Mouse (Mus musculus) right cerebral cortex, postnatal 25 days (tissue): ENCODE results near the gene Il23a.
A peak's percentile ranks its signal among the peaks of the same experiment; 100 is the strongest.
"Not testable (repeated sequence)": the region's sequence is repeated elsewhere in the genome, so short reads cannot be mapped to it uniquely, and the experiment has no call there.

Experiments
- DNase-seq: peaks from one replicate; pipeline ENCODE4 v3.0.0; 2022

Il23a gene

DNA sequence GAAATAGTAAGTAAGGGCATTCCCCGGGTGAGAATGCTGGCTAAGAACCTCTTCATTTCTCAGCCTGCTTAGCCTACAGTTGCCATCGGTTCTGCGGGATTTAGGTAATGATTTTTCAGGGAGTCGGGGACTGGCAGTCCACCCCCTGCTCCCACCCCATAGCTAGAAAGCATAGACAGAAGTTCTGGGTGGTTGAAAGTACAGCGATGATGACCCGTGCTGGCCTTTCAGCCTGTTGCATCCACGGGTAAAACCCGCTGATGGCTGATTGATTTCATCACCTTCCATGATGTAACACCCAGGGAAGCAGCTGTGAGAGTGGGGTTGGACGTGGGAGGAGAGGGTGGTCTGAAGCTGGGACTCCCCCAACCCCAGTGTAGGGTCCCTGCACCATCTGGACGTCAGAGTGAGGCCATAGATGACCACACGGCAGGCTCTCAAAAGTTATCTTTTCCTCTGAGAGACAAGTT is at the start of gene Il23a:
Il23a (minus strand) TSS at position 51 of the 470 bp plus-strand sequence.
- no peak for DNase-seq

DNA sequence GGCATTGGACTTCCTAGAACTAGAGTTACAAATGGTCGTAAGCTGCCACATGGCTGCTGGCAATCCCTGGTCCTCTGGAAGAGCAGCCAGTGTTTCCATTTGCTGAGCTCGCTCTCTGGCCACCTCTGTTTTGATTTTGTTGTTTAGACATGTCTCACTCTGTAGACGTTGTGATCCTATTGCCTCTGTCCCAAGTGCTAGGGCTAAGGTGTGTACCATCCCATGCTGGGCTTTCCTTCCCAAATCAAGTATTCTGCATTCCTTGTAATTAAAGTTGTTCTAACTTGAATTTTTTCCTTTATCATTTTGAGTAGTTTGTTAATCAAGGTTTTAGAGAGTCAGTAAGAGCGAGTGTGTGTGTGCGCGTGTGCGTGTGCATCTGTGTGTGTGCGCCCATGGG is 49.0 kb upstream of the Il23a start:
- no peak for DNase-seq

- DNase-seq = peak; percentile 56
These were observed 46.2 kb upstream of the Il23a start for GRCm38 (mm10) chr10:128344568-128345275.

DNA sequence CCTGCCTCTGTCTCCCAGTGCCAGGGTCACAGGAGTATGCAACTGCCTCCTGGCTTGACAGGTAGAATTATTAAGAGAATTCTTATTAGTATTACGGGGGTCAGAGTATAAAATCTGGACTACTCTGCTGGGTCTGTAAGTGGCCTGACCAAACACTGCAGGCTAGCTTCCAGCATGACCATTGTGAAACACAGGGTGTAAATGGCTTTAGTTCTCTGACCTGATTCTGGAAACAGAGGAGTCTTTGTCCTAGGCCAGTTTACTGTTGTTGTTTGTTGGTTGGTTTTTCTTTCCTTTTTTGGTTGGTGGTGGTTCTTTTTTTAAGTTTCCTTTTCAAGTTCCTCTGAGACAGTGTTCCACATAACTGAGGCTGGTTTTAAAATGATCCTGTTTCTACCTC is 44.9 kb upstream of the Il23a start:
- no peak for DNase-seq

GRCm38 (mm10) chr10:128340257-128340656 is 41.7 kb upstream of the Il23a start:
- DNase-seq = no peak

DNA sequence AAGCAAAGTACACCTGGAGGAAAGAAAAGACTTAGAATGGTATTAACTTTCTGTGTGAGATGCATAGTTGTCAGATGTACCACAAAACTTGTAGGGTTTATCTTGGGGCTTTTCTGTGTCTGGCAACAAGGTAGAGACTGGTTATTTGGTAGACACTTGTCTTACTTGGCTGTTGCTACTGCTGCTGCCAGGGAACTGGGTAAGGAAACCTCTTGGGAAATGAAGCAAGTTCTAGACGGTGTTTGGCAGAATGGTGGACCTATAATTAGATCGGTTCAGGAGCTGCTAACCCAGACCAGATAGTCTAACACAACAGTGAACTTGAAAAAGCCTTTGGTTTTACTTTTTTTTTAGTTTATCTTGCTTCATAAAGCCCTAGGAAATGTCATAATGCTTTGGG is 40.4 kb upstream of the Il23a start:
- no peak for DNase-seq

GRCm38 (mm10) chr10:128338415-128338814 is 39.9 kb upstream of the Il23a start:
- no peak for DNase-seq

- peak; percentile 96 for DNase-seq
These were observed 39.0 kb upstream of the Il23a start, which contains the start of gene Cs for GRCm38 (mm10) chr10:128337306-128338181. Cs (plus strand) TSS chr10:128337734.

DNA sequence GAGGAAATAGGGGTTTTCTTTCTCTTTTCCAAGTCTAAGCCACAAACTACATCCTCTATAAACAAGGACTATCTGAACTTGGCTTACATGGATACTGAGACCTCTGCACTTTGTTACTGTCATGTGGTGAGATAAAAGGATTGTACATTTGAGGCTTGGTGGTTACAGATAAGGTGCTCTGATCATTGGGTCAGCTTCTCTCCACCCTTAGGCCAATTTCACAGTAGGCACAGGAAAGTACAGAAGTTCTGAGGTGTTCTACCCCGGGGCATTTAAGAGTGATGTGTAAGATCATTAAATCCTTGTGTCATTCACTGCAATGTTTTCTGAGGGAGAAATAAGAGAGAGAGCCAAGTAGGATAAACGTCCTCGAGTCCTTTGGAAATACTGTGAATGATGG is 38.0 kb upstream of the Il23a start:
- no peak for DNase-seq

- DNase-seq = no peak
These were observed 37.6 kb upstream of the Il23a start for GRCm38 (mm10) chr10:128336195-128336594.

- DNase-seq = peak; percentile 31
These were observed 37.0 kb upstream of the Il23a start for GRCm38 (mm10) chr10:128335582-128335981.

DNA sequence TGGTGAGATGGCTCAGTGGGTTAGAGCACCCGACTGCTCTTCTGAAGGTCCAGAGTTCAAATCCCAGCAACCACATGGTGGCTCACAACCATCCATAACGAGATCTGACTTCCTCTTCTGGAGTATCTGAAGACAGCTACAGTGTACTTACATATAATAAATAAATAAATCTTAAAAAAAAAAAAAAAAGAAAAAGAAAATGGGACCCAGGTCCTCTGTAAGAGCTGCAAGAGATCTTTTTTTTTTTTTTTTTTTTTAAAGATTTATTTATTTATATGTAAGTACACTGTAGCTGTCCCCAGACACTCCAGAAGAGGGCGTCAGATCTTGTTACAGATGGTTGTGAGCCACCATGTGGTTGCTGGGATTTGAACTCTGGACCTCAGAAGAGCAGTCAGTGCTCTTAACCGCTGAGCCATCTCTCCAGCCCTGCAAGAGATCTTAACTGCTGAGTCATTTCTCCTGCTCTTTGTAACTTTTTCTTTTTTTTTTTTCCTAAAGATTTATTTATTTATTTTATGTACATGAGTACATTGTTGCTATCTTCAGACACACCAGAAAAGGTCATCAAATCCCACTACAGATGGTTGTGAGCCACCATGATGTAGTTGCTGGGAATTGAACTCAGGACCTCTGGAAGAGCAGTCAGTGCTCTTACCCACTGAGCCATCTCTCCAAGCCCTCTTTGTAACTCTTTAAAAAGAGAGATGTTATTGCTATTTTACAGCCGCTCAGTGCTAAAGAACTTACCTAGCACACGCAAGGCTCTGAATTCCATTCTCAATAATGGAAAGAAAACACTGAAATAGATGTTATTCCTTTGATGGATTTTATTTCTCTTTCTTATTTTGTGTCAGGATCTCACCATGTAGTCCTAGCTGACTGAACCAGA is 34.1 kb upstream of the Il23a start:
- DNase-seq = not testable (repeated sequence)

- no peak for DNase-seq
These were observed 29.1 kb upstream of the Il23a start for GRCm38 (mm10) chr10:128327610-128328009.

- no peak for DNase-seq
These were observed 28.3 kb upstream of the Il23a start for GRCm38 (mm10) chr10:128326825-128327224.

DNA sequence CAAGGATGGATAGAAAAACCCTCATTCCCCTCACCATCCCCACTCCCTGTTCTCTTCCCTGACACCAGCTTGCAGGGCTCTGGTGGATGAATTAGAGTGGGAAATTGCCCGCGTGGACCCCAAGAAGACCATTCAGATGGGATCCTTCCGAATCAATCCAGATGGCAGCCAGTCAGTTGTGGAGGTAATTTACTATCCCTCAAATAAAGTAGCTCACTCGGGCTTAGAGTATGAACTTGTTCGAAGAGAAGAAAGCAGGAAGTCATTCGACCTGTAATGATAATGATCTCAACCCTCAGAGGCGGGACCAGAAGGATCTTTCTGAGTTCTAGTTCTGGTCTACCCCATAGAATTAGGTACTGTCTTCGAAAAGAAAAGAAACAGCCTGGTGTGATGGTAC is 25.0 kb upstream of the Il23a start:
- DNase-seq = no peak

DNA sequence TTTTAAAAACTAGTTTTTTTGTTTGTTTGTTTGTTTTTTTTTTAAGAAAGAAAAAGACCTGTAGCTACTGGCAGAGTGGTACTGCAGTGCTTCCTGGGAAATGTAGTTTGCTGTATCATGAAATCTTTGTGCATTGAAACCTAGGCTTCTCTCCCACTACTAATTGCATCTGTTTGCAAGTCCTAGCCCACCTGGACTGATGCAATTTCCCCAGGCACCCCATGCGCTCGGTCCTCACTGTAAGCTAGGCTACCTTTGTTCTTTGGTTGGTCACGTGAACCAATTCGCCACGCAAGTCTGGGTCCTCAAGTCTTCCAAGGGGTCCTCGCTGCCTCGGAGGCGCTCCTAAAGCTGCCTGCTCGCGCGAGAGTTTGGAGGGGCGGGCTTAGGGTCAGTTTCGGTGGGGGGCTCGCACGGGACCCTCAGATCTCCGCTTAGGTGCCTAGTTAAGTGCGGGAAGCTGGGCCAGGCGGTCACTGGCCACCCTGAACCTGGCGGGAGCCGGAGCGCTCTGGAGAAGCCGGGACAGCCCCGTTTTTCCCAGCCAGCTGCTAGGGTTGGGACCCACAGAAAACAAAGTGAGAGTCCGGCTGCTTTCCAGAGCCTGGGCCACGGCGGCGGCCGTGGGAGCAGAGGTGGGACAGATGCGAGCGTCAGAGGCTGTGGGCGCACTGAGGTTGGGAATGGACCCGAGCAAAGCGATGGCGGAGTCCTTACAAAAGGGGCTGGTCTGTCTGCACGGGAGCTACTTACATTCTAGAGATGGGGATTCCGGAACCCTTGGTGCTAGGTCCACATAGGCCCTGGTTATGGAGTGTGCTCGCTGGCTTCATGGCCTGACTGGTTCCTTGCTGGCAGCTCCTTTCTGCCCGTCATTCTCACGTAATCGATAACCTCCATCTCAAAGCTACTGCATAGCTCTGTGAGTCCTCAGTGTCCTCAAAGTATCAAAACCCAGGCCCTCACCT is 23.9 kb upstream of the Il23a start, which contains the start of gene Cnpy2:
Cnpy2 (plus strand) TSS at position 319 of the 968 bp plus-strand sequence.
- peak; percentile 87 for DNase-seq

DNA sequence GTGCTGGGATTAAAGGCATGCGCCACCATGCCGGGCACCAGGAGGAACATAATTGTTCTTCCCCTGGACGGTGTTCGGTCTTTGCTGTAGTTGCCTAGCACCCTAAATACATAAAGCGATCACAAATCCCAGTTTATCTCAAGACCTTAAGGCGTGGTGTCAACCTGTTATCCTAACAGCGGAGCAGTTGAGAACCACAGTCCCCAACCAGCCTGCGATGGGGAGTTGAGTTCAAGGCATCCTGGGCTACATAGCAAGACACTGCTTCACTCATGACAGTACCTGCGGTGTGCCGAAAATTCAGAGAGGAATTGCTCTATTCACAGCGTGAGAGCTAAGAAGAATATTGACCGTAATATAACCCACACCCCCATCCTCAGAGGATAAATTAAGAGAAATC is 23.1 kb upstream of the Il23a start:
- DNase-seq = no peak

DNA sequence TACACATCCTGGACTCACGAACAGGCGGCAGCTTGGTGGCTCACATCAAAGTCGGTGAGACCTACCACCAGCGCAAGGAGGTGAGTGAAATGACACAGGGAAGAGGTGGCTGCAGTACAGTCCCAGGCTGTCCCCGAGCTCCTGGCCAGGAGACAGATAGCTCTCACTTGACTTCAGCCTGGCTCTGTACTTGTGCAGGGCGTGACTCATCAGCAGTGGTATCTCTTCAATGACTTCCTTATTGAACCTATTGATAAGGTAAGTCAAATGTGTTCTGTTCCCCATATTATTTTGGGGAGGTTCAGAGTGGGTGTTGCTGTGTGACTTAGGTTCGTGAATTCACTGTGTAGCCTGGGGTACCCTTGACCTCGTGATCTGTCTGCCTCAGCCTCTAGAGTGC is 17.0 kb upstream of the Il23a start:
- no peak for DNase-seq

- DNase-seq = no peak
These were observed 12.3 kb upstream of the Il23a start for GRCm38 (mm10) chr10:128310902-128311301.

- DNase-seq = no peak
These were observed 11.6 kb upstream of the Il23a start for GRCm38 (mm10) chr10:128310177-128310576.

- DNase-seq = no peak
These were observed 11.1 kb upstream of the Il23a start for GRCm38 (mm10) chr10:128309654-128310053.
